Mouse (Mus musculus): ENCODE measurements around the gene H60b.

GRCm38 (mm10) chr10:22142926-22143325 is 15.5 kb upstream of the H60b start:
- TF ChIP-seq CTCF (IDR thresholded peaks at IDR 0.05; ENCODE audit: extremely low read depth, insufficient read depth, insufficient read length, insufficient replicate concordance) (no peak), POLR2A (IDR thresholded peaks at IDR 0.05; ENCODE audit: low read depth, low read length) (no peak)

Data from spleen, adult 2 months (tissue).